Mouse (Mus musculus): Measurements from ENCODE around the gene Dazap1. TPM values are rescaled to one million over a fixed set of nuclear protein-coding genes. Genes with fewer than 3 reads are reported as not detected.

Gene Dazap1
- polyA plus RNA-seq, 1 experiment from 2014 or later: 59.7 TPM

DNA sequence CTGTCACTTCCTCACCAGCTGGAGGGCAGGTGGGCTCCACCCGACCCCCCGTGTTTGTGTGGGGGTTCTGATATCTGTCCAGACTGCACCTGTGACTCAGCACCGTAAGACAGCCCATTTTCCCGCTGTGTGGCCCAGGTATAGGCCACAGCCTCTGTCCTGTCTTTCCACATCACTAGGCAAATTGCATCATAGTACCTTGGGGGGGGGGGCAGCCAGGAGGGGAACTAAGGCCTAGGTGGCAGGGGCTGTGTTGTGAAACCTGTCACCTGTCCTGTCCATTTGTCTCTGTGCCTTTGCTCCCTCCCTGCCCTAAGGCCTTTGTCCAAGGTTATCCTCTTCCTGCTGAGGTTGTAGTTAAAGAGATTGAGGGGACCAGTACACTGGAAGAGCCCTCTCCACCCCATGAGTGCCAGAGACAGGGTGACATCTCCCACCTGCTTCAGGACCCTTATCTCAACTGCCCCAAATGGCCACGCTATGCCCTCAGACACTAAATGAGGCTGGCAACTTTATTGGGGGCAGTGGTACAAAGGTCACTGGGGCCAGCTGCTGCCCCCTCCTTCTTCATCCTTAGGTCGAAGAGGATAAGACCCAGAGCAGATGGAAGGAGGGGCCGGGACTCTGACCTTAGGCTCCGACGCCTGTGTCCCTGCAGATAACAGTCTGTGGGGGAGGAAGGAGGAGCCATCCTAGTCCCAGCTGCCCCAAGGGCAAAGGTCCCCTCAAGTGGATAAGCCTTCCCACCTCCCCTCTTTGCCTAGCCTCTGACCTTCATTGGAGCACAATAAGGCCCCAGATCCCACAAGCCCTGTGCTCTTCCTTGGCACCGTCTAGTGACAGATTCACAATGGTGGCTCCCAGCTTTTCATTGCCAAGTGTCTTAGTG, 70.6 kb downstream of the Dazap1 start:
- peaks cover 26% of the 10 kb centered on the region for H3K27me3 ChIP-seq
- no peak overlapping the region for H3K4me2 ChIP-seq
- 55% methylated on average over 10 of the region's 10 CpGs for WGBS
- H3K36me3 ChIP-seq: no peaks in the 10 kb centered on the region
- H3K9ac ChIP-seq: no peak overlapping the region
- H3K4me1 ChIP-seq: peaks cover 29% of the 10 kb centered on the region
- no peak overlapping the region for H3K4me3 ChIP-seq
- H3K27ac ChIP-seq: no peak overlapping the region
- H3K9me3 ChIP-seq: no peaks in the 10 kb centered on the region
- no peak for ATAC-seq (ENCODE audit: insufficient number of reproducible peaks, low FRiP score, low TSS enrichment, low read depth)

DNA sequence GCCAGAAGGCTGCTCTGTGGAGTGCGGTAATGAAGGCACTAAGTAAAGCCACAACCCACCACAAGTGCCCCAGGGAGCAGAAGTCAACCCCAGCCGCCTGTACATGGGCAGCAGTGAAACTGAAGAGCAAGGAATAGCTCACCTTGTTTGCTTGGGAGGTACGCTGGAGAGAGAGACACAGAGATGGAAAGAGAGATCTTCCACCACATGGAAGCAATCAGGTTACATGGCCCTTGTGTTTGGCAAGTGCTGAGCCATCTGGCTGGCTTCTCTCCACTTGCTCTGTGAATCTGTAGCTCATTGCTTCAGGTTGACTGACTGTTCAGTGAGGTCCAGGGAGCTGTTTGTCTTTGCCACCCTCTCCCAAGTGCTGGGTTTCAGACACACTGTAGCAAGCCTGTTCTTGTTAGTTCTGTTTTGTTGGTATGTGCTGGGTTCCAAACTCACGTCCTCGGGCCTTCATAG, 71.3 kb downstream of the Dazap1 start:
- Histone ChIP-seq H3K4me3 (no peak overlapping the region), H3K27ac (no peak overlapping the region), H3K27me3 (peaks cover 26% of the 10 kb centered on the region), H3K36me3 (no peaks in the 10 kb centered on the region), H3K9me3 (no peaks in the 10 kb centered on the region), H3K4me1 (peaks cover 29% of the 10 kb centered on the region), H3K4me2 (no peak overlapping the region), H3K9ac (no peak overlapping the region)
- ATAC-seq (ENCODE audit: insufficient number of reproducible peaks, low FRiP score, low TSS enrichment, low read depth): no peak
- WGBS: 66% methylated on average over 5 of the region's 5 CpGs

DNA sequence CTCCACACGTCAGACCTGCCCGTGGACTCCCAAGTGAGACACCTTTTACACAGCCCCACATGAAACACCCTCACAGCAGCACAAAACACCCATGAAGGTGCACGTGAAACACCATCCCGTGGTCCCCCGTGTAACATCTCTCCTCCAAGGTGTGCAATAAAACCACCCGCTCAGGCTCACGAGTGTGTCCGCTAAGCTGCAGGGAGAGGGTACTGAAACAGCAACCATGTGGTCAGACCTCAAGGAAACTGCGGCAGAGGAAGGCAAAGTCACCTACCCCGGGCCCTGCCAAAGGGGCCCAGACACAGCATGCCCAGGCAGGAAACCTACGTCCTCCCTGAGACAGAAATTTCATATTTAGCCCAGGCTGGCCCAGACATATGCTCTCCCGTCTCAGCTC, 75.0 kb downstream of the Dazap1 start:
- Histone ChIP-seq H3K4me3 (no peak overlapping the region), H3K9me3 (no peaks in the 10 kb centered on the region), H3K36me3 (no peaks in the 10 kb centered on the region), H3K4me1 (peaks cover 24% of the 10 kb centered on the region), H3K9ac (no peak overlapping the region), H3K27me3 (peaks cover 34% of the 10 kb centered on the region), H3K4me2 (no peak overlapping the region), H3K27ac (no peak overlapping the region)
- no peak for ATAC-seq (ENCODE audit: insufficient number of reproducible peaks, low FRiP score, low TSS enrichment, low read depth)
- WGBS: 70% methylated on average over 12 of the region's 12 CpGs

Small RNAs within 50 kb of the gene (microRNA-seq; reads per million reads assigned to microRNA genes)
- gene Mir6911: not detected

Other genes starting within 250 kb of the Dazap1 start
- gene Arhgap45, start 244.8 kb upstream of the Dazap1 start, polyA plus RNA-seq (2015; fragmentation: Nextera tagmentation; extraction: Ambion mirVana): 5.3 and 6.4 TPM in 2 replicates
- 213 and 217 TPM in 2 replicates for gene Polr2e, start 221.7 kb upstream of the Dazap1 start, polyA plus RNA-seq (2015; fragmentation: Nextera tagmentation; extraction: Ambion mirVana)
- 432 and 471 TPM in 2 replicates for gene Gpx4, start 214.3 kb upstream of the Dazap1 start, polyA plus RNA-seq (2015; fragmentation: Nextera tagmentation; extraction: Ambion mirVana)
- 19.7 and 19.8 TPM in 2 replicates for gene Sbno2, start 155.9 kb upstream of the Dazap1 start, polyA plus RNA-seq (2015; fragmentation: Nextera tagmentation; extraction: Ambion mirVana)
- gene Stk11, start 145.7 kb upstream of the Dazap1 start, polyA plus RNA-seq (2015; fragmentation: Nextera tagmentation; extraction: Ambion mirVana): 15.2 and 16.6 TPM in 2 replicates
- 494 and 537 TPM in 2 replicates for gene Atp5d, start 122.9 kb upstream of the Dazap1 start, polyA plus RNA-seq (2015; fragmentation: Nextera tagmentation; extraction: Ambion mirVana)
- 5.9 and 6.8 TPM in 2 replicates for gene Cbarp, start 120.7 kb upstream of the Dazap1 start, polyA plus RNA-seq (2015; fragmentation: Nextera tagmentation; extraction: Ambion mirVana)
- gene Midn, start 113.2 kb upstream of the Dazap1 start, polyA plus RNA-seq (2015; fragmentation: Nextera tagmentation; extraction: Ambion mirVana): 13.4 and 14.0 TPM in 2 replicates
- 102 and 103 TPM in 2 replicates for gene Cirbp, start 95.5 kb upstream of the Dazap1 start, polyA plus RNA-seq (2015; fragmentation: Nextera tagmentation; extraction: Ambion mirVana)
- gene 1600002K03Rik, start 88.5 kb upstream of the Dazap1 start, polyA plus RNA-seq (2015; fragmentation: Nextera tagmentation; extraction: Ambion mirVana): 12.8 and 13.3 TPM in 2 replicates
- 27.0 and 29.3 TPM in 2 replicates for gene Efna2, start 82.0 kb upstream of the Dazap1 start, polyA plus RNA-seq (2015; fragmentation: Nextera tagmentation; extraction: Ambion mirVana)
- gene Mum1, start 35.1 kb upstream of the Dazap1 start, polyA plus RNA-seq (2015; fragmentation: Nextera tagmentation; extraction: Ambion mirVana): 66.1 and 67.6 TPM in 2 replicates
- gene Ndufs7, start 12.4 kb upstream of the Dazap1 start, polyA plus RNA-seq (2015; fragmentation: Nextera tagmentation; extraction: Ambion mirVana): 301 and 304 TPM in 2 replicates
- gene Gamt, start 474 bp upstream of the Dazap1 start, polyA plus RNA-seq (2015; fragmentation: Nextera tagmentation; extraction: Ambion mirVana): 64.4 and 127 TPM in 2 replicates
- 842 and 925 TPM in 2 replicates for gene Rps15, start 31.0 kb downstream of the Dazap1 start, polyA plus RNA-seq (2015; fragmentation: Nextera tagmentation; extraction: Ambion mirVana)
- gene Apc2, start 34.5 kb downstream of the Dazap1 start, polyA plus RNA-seq (2015; fragmentation: Nextera tagmentation; extraction: Ambion mirVana): 1.5 TPM in 2 replicates
- gene 2310011J03Rik, start 59.1 kb downstream of the Dazap1 start, polyA plus RNA-seq (2015; fragmentation: Nextera tagmentation; extraction: Ambion mirVana): 54.4 and 56.0 TPM in 2 replicates
- 4.3 and 5.0 TPM in 2 replicates for gene Pcsk4, start 68.0 kb downstream of the Dazap1 start, polyA plus RNA-seq (2015; fragmentation: Nextera tagmentation; extraction: Ambion mirVana)
- gene Reep6, start 68.5 kb downstream of the Dazap1 start, polyA plus RNA-seq (2015; fragmentation: Nextera tagmentation; extraction: Ambion mirVana): 13.8 and 16.1 TPM in 2 replicates
- gene Adamtsl5, start 86.9 kb downstream of the Dazap1 start, polyA plus RNA-seq (2015; fragmentation: Nextera tagmentation; extraction: Ambion mirVana): 11.9 and 13.8 TPM in 2 replicates
- gene Plk5, start 95.0 kb downstream of the Dazap1 start, polyA plus RNA-seq (2015; fragmentation: Nextera tagmentation; extraction: Ambion mirVana): 0.91 and 0.99 TPM in 2 replicates
- 6.1 and 6.8 TPM in 2 replicates for gene Mex3d, start 126.2 kb downstream of the Dazap1 start, polyA plus RNA-seq (2015; fragmentation: Nextera tagmentation; extraction: Ambion mirVana)
- gene Mbd3, start 138.1 kb downstream of the Dazap1 start, polyA plus RNA-seq (2015; fragmentation: Nextera tagmentation; extraction: Ambion mirVana): 218 and 219 TPM in 2 replicates
- 562 and 570 TPM in 2 replicates for gene Uqcr11, start 145.3 kb downstream of the Dazap1 start, polyA plus RNA-seq (2015; fragmentation: Nextera tagmentation; extraction: Ambion mirVana)
- 94.8 and 110 TPM in 2 replicates for gene Tcf3, start 172.2 kb downstream of the Dazap1 start, polyA plus RNA-seq (2015; fragmentation: Nextera tagmentation; extraction: Ambion mirVana)
- gene Onecut3, start 233.3 kb downstream of the Dazap1 start, polyA plus RNA-seq (2015; fragmentation: Nextera tagmentation; extraction: Ambion mirVana): not detected in 2 replicates